Mouse (Mus musculus): ENCODE results near the gene Smarcb1.

Gene Smarcb1

DNA sequence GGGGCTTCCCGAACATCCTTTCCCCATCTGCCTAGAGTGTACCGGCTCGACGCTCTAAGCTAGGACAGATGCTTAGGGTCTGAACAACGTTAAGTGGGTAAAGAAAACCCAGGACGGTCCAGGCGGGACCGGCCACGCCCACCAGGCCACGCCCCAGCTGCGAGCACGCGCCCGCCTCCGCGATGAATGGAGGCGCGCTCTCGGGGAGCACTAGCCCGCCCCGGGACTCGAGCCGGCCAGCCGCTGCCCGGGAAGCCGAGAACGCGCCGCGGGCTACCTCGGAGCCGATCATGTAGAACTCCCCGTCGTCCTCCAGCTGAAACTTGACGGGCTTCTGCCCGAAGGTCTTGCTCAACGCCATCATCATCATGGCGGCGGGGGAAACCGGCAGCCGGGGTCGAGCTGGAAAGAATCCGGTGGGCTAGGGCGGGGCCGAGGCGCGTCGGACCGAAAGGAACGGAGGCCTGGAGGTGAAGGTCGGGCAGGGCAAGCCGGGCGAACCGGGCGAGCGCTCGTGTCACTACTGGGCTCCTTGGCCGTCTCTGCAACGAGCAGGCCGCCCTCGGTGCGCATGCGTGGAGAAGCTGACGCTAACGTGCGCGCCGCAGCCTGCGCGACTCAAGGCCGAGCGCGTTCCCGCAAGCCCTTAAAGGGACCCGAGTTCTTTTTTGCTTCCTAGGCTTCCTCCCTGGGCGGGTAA is at the start of gene Smarcb1:
TSS of gene Smarcb1 (minus strand) at position 592 of the 700 bp plus-strand sequence.
- DNase-seq (ENCODE audit: low spot score): peak; percentile 90

GRCm38 (mm10) chr10:75954381-75954811 is 33.0 kb upstream of the Smarcb1 start, which contains the start of gene Gm5134:
Gm5134 (plus strand) TSS chr10:75954514.
- no peak for DNase-seq (ENCODE audit: low spot score)

DNA sequence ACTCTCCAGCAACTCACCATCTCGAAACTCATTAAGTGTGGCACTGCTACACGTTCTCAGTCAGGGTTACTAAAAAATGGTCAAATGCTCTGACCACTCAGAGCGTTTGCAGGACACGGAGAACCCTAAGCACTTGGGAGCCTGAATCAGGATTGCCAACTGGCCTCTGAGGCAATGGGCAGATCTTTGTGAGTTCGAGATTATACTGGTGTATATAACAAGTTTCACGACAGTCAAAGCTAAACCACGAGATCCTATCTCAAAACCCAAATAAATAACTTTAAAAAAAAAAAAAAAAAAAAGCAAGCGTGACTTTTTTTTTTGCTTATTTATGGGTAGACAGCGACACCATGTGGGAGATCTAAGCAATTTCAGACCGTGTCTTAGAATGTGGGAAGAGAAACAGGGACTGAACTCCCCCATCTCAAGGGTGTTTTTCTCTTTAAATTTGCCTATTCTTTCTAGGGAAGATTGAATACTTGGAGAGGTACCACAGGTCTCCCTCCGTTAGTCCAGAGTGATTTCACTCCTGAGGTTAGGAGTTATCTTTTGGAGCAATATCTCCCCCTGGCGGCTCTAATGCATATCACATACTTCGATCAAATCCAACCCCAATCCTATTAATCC is 30.1 kb upstream of the Smarcb1 start:
- peak; percentile 29 for DNase-seq (ENCODE audit: low spot score)

DNA sequence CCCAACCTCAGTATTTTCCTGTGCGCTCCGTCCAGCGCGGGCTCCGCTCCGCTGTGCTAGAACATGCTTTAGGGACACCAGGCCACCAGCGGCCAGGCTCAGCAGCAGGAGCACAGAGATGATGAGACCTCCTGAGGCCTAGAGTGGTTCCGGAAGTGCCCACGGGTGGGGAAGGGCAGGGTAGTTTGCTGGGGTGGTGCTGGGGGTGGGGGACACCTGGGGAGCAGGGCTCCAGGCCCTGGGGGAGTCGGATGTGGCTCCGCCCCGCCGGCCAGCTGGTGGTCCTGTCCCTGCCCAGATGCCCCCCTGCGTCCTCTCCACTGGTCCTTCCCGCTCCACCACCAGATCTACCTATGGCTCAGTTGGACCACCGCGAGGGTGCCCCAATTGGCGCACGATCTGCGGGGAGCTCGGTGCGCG is 29.4 kb upstream of the Smarcb1 start:
- DNase-seq (ENCODE audit: low spot score): peak; percentile 33

DNA sequence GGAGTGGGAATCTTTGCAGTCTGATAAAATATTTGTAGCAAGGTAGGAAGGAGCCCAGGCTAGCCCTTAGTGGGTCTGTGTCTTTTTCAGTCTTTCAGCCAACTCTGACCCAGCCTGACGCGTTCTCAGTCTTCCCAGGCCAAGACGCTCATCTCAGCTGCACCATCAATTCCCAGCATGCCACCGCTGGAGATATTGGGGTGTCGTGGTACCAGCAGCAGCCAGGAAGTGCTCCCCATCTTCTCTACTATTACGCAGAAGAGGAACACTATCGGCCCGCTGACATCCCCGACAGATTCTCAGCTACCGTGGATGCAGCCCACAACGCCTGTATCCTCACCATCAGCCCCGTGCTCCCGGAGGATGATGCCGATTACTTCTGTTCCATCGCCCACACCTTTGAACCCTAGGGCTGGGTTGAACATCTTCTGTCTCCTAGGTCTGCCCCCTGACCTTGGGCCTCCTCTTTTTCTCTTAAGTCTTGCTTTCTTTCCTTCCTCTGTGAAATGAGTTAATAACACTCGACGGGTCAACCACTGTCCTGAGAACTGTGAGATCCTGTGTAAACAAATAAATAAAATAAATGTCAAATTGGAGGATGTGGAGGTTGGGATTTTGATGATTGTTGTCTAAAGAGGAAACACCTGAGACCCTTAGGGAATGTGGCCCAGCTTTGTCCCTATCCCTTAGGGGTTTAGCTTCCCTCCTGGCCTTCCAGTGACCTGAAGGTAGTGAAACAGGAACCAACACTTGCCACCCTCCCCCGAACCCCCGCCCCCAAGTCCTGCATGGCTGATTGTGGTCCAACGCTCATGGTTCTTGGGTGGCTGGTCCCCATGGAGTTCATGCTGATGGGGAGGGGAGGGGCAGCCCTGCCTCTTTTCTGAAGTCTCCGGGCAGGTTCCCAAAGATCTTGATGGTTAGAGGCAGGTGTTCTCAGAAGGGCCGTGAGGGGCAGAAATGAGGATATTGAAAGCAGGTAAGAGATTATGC is 27.9 kb upstream of the Smarcb1 start:
- no peak for DNase-seq (ENCODE audit: low spot score)

DNA sequence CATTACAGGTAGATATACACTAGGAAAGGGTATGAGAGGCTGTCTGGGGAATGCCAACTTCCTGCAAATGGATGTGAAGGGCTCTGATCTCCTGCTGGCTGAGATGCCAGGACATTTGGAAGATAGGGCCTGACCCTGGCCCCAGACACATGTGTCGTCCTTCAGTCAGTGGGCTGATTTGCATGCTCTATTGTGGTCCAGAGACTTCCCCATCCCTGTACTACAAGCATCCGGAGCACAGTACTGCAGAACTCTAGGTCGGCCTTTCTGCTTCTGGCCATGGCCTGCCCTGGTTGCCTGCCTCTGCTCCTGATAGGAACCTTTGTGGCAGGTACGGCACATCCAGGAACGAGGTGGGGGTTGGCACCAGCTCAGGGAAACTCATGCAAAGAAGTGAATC is 26.7 kb upstream of the Smarcb1 start:
- DNase-seq (ENCODE audit: low spot score): no peak

GRCm38 (mm10) chr10:75945896-75946295 is 24.5 kb upstream of the Smarcb1 start:
- no peak for DNase-seq (ENCODE audit: low spot score)

- DNase-seq (ENCODE audit: low spot score): no peak
These were observed 23.8 kb upstream of the Smarcb1 start for GRCm38 (mm10) chr10:75945213-75945612.

DNA sequence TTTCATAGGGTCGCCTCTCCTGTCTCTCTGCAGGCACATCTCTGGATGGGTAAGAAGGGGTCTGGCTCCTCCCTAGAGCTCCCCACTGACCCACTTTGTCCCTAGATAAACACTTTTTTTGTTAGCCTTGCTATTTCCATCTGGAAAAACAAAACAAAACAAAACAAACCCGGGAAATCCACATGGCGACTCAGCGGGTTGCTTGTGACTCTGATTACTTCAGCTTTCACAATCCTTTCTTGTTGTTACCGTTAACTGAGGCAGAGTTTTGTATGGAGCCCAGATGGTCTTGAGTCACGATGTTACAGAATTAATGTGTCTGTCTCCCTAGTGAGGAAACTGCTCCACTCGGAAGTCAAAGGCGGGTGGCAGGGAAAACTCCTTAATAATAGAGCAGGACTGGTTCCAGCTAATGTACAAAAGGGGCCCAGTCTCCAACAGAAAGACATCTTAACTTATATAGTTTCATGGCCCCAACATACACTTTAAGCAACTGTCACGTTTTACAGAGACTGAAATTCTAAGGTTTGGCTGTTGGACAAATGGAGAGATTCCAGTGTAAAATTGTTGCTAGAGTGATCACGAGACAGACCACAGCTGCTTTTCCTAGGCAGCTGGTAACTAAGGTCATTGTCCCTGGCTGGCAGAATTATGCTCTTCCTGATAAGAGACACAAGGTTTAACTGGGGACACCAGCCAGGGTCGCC is 22.8 kb upstream of the Smarcb1 start:
- DNase-seq (ENCODE audit: low spot score): no peak

GRCm38 (mm10) chr10:75942736-75943477 is 21.5 kb upstream of the Smarcb1 start, which contains the start of gene Vpreb3:
Vpreb3 (plus strand) TSS chr10:75943057.
- no peak for DNase-seq (ENCODE audit: low spot score)

- no peak for DNase-seq (ENCODE audit: low spot score)
These were observed 19.8 kb upstream of the Smarcb1 start for GRCm38 (mm10) chr10:75941042-75941824.

GRCm38 (mm10) chr10:75940520-75940919 is 19.1 kb upstream of the Smarcb1 start, which contains the start of gene Gm867:
Gm867 (minus strand) TSS chr10:75940672.
- no peak for DNase-seq (ENCODE audit: low spot score)

DNA sequence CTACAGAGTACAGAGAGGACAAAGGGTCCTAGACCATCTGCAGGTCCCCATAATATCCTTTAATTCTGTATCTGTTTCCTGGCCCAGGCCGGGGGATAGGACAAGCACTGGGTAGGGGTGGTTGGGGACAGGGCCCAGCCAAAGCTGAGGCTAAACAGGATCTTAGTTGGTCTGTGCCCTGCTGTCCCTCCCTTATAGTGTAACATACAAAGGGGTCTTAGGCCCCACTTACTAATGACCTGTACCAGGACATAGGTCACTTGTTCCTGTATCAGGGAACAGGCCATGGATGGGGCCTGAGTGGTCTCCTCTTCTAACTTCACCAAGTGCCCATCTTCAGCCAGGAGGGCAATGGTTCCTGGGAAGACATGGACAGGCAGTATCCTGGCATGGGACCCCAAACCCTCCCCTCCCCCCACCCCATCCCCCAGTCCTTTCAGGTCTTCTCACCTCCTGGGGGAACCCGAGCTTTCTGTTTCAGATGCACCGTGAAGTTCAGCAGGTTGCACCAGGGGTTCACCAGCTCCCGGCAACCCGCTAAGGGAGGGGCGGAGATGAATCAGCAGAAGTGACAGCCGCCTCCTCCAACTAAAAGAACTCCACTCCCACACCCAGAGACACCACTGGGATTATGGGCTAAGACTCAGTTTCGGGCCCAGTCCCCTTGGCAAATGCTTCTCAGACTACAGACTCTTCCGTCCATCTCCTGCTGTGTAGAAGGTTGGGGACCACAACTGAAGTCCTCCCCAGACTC is 18.2 kb upstream of the Smarcb1 start:
- no peak for DNase-seq (ENCODE audit: low spot score)

DNA sequence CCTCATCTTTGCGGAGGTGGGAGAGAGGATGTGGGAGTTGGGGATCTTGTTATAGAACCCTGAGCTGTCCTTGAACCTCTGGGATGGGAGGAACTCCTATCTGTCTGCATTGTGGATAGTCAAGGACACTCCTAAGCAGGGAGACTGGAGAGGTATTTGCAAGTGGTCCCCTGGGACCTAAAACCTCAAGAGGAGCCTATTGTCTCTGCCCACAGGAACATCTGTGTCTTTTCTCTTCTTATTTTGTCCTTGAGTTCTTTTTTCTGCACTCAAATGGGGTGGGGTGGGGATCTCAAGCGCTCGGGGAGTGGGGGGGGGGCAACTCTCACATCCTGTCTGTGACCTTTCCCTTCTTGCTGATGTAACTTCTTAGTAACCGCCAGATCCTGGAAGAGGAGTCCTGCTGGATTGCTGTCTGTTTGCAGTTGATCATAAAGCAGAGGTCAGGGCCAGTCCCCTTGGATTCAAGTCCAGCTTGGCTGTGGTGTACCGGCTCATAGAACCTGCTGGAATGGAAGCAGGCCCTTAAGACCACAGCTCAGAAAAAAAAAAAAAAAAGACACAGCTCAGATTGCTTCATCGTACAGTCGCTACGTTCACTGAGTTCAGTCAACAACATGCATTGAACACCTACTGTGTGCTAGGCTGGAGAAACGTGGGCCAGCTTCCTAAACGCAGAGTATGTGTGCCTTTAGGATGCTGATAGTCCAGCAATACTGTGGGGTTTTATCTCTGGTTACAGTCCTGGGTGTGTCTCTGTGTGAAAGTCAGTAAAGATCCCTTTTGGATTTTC is 16.6 kb upstream of the Smarcb1 start:
- peak; percentile 68 for DNase-seq (ENCODE audit: low spot score)

GRCm38 (mm10) chr10:75936909-75937667 is 15.7 kb upstream of the Smarcb1 start:
- no peak for DNase-seq (ENCODE audit: low spot score)

DNA sequence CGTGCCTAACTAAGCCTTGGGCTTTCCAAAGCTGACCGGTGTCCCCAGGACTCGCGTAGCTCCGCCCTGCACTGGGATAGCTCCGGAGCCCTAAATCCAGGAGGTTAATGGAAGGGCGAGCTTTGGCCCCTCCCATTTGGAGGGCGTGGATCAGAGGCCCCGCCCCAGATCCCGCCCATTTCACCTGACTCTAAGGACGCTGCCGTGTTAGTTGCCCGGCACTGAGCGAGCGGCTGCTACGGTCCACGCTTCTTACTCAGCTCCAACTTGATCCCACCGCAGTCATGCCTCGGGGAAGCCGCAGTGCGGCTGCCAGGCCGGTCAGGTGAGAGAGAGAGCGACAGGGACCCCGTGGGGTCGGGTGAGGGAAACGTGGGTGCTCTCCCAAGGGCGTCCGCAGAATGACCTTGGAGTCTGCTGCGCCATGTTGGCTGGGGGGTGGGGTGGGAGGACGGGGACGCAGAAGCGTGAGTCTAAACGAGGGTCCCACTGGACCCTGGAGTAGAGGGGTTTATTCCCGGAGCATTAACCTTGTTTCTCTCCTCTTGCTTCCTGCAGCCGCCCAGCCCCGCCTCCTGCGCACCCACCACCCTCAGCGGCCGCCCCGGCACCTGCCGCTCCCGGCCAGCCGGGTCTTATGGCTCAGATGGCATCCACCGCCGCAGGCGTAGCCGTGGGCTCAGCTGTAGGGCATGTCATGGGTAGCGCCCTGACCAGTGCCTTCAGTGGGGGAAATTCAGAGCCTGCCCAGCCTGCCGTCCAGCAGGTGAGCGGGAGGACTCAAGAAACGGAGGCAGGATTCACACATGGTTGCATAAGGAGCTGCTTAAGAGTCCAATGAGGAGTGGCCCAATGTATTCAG is 14.5 kb upstream of the Smarcb1 start, which contains the start of gene Mmp11:
TSS of gene Mmp11 (minus strand) at position 817 of the 862 bp plus-strand sequence.
- DNase-seq (ENCODE audit: low spot score): peak; percentile 93

GRCm38 (mm10) chr10:75934991-75935390 is 13.6 kb upstream of the Smarcb1 start:
- DNase-seq (ENCODE audit: low spot score): no peak
